Mouse (Mus musculus): Measurements from ENCODE around the gene Ndufa9. TPM values are rescaled to one million over a fixed set of nuclear protein-coding genes. Genes with fewer than 3 reads are reported as not detected.

Ndufa9 gene
- polyA plus RNA-seq (2017; shearing (Covaris generic)): 179 TPM

GRCm38 (mm10) chr6:126848712-126849704 is at the start of gene Ndufa9:
TSS of gene Ndufa9 (minus strand) at chr6:126849136.

GRCm38 (mm10) chr6:126852881-126853280 is 3.9 kb upstream of the Ndufa9 start, which contains the start of gene Akap3:
TSS of gene Akap3 (plus strand) at chr6:126853098.

Other genes with a start within 250 kb of the Ndufa9 start
- gene Kcna1, start 202.8 kb downstream of the Ndufa9 start, polyA plus RNA-seq (2017; shearing (Covaris generic)): not detected
- not detected for gene Kcna6, start 108.5 kb downstream of the Ndufa9 start, polyA plus RNA-seq (2017; shearing (Covaris generic))
- not detected for gene Akap3, start 4.0 kb upstream of the Ndufa9 start, polyA plus RNA-seq (2017; shearing (Covaris generic))
- 0.38 TPM for gene Dyrk4, start 72.7 kb upstream of the Ndufa9 start, polyA plus RNA-seq (2017; shearing (Covaris generic))
- 5.2 TPM for gene Rad51ap1, start 90.5 kb upstream of the Ndufa9 start, polyA plus RNA-seq (2017; shearing (Covaris generic))
- gene D6Wsu163e, start 90.8 kb upstream of the Ndufa9 start, polyA plus RNA-seq (2017; shearing (Covaris generic)): 13.8 TPM
- not detected for gene Fgf6, start 166.4 kb upstream of the Ndufa9 start, polyA plus RNA-seq (2017; shearing (Covaris generic))
- not detected for gene Fgf23, start 223.8 kb upstream of the Ndufa9 start, polyA plus RNA-seq (2017; shearing (Covaris generic))

Data from CD4-positive, CD25-positive, alpha-beta regulatory T cell, adult 9 weeks (primary cell).